Mouse (Mus musculus) limb, embryonic 10.5 days (tissue): ENCODE measurements around the gene Hp. TPM values are rescaled to one million over a fixed set of nuclear protein-coding genes. Genes with fewer than 3 reads are reported as not detected.

Source experiments
- DNase-seq: peaks from one replicate; pipeline ENCODE4 v3.0.0-alpha.2; 2017; ENCODE audit warnings: low spot score
- H3K27ac ChIP-seq: fragments of 300-500 bp; sonication (generic); 2 replicates; pipeline ENCODE4 v1.5.1; 2016; ENCODE audit warnings: mild to moderate bottlenecking
- H3K27me3 ChIP-seq: fragments of 300-500 bp; sonication (generic); 2 replicates; pipeline ENCODE4 v1.6.1; 2016; ENCODE audit warnings: low read depth, mild to moderate bottlenecking; ENCODE audit not compliant: poor library complexity, severe bottlenecking
- H3K36me3 ChIP-seq: fragments of 300-500 bp; sonication (generic); 2 replicates; pipeline ENCODE4 v1.6.1; 2016; ENCODE audit warnings: mild to moderate bottlenecking, moderate library complexity
- H3K4me1 ChIP-seq: fragments of 300-500 bp; sonication (generic); 2 replicates; pipeline ENCODE4 v1.6.1; 2016
- H3K4me3 ChIP-seq: fragments of 300-500 bp; sonication (generic); 2 replicates; pipeline ENCODE4 v1.5.1; 2016; ENCODE audit warnings: mild to moderate bottlenecking, moderate library complexity
- H3K9me3 ChIP-seq: fragments of 300-500 bp; sonication (generic); replicated peaks from 2 replicates; pipeline ENCODE4 v1.6.1; 2016; ENCODE audit warnings: mild to moderate bottlenecking
- WGBS: fragments of 180-500 bp; shearing (Covaris S2); methylation state at CpG from one replicate; pipeline ENCODE4 v1.1.7; 2016; 5-methylcytosine and 5-hydroxymethylcytosine counted together
- polyA plus RNA-seq: library from polyadenylated mRNA; unstranded; fragments of >200 nt; fragmentation: Nextera tagmentation; extraction: Ambion mirVana; gene quantifications from 2 replicates; pipeline ENCODE4 v1.2.1, GENCODE M21; 2016

The Hp gene
- polyA plus RNA-seq, 1 experiment from 2014 or later, result 0.61 TPM

GRCm38 (mm10) chr8:109542165-109542564 lies 36.8 kb downstream of the Hp start:
- peaks cover 18% of the 10 kb centered on the region for H3K36me3 ChIP-seq
- H3K27ac ChIP-seq, result no peak overlapping the region
- no peaks in the 10 kb centered on the region for H3K9me3 ChIP-seq
- 75% methylated on average over 5 of the region's 5 CpGs for WGBS
- H3K4me3 ChIP-seq, result no peak overlapping the region
- DNase-seq, result no peak
- H3K27me3 ChIP-seq, result no peaks in the 10 kb centered on the region
- H3K4me1 ChIP-seq, result peaks cover 2% of the 10 kb centered on the region

GRCm38 (mm10) chr8:109536703-109537102 lies 42.3 kb downstream of the Hp start:
- H3K27me3 ChIP-seq, result no peaks in the 10 kb centered on the region
- H3K4me1 ChIP-seq, result peaks cover 16% of the 10 kb centered on the region
- 2% methylated on average over 5 of the region's 5 CpGs for WGBS
- no peaks in the 10 kb centered on the region for H3K9me3 ChIP-seq
- peak; percentile 95 for DNase-seq
- H3K27ac ChIP-seq, result peak overlapping the region; percentile 75
- H3K36me3 ChIP-seq, result no peaks in the 10 kb centered on the region
- peak overlapping the region; percentile 29 for H3K4me3 ChIP-seq

GRCm38 (mm10) chr8:109535140-109535990 lies 43.6 kb downstream of the Hp start:
- Histone ChIP-seq H3K4me1 (peaks cover 25% of the 10 kb centered on the region), H3K9me3 (no peaks in the 10 kb centered on the region), H3K4me3 (no peak overlapping the region), H3K27ac (no peak overlapping the region), H3K36me3 (no peaks in the 10 kb centered on the region), H3K27me3 (no peaks in the 10 kb centered on the region)
- peak; percentile 61 for DNase-seq
- WGBS, result 88% methylated on average over 19 of the region's 19 CpGs

Other genes with a start within 250 kb of the Hp start
- 0.05 and 0.08 TPM in 2 replicates for gene Pmfbp1, start 85.1 kb downstream of the Hp start, polyA plus RNA-seq
- 46.4 and 46.6 TPM in 2 replicates for gene Dhx38, start 13.3 kb downstream of the Hp start, polyA plus RNA-seq
- 25.2 and 26.2 TPM in 2 replicates for gene Txnl4b, start 13.3 kb downstream of the Hp start, polyA plus RNA-seq
- 60.1 and 62.2 TPM in 2 replicates for gene Dhodh, start 29.5 kb upstream of the Hp start, polyA plus RNA-seq
- gene Pkd1l3, start 35.3 kb upstream of the Hp start, polyA plus RNA-seq, result 0.21 and 0.43 TPM in 2 replicates
- 134 and 153 TPM in 2 replicates for gene Ist1, start 114.1 kb upstream of the Hp start, polyA plus RNA-seq
- 34.8 and 42.5 TPM in 2 replicates for gene Zfp821, start 126.4 kb upstream of the Hp start, polyA plus RNA-seq
- 8.4 and 10.2 TPM in 2 replicates for gene Atxn1l, start 158.6 kb upstream of the Hp start, polyA plus RNA-seq
- 44.0 and 50.4 TPM in 2 replicates for gene Ap1g1, start 199.4 kb upstream of the Hp start, polyA plus RNA-seq